Comparison of ENCODE assay signal across 8 mouse cellular contexts in genomic region chr4:107923145-107923802, GRCm38 (mm10). TPM values are rescaled to one million over a fixed set of nuclear protein-coding genes. Genes with fewer than 3 reads are reported as not detected.
DNase-seq lines count a peak whose midpoint lies in the region; ATAC-seq and TF ChIP-seq lines count a peak whose summit lies in the region.

Gene Cpt2, minus strand, starts transcription at chr4:107923610.

- no peaks in the 10 kb centered on the region for H3K9me3 ChIP-seq in erythroblast, embryonic 14.5 days (ENCODE audit: control insufficient read depth, low read length)
- H3K9me3 ChIP-seq in heart, embryonic 12.5 days (replicated peaks) = no peaks in the 10 kb centered on the region
- H3K9me3 ChIP-seq in kidney, postnatal 0 days (replicated peaks; ENCODE audit: low read length) = no peaks in the 10 kb centered on the region
- no peaks in the 10 kb centered on the region for H3K9me3 ChIP-seq in liver, embryonic 11.5 days (ENCODE audit: control insufficient read depth, low read length)
- H3K9me3 ChIP-seq in stomach, embryonic 14.5 days (ENCODE audit: control insufficient read depth, low read depth, low read length) = no peaks in the 10 kb centered on the region

- peaks cover 12% of the 10 kb centered on the region for H3K36me3 ChIP-seq in erythroblast, embryonic 14.5 days (ENCODE audit: control insufficient read depth)
- no peaks in the 10 kb centered on the region for H3K36me3 ChIP-seq in heart, embryonic 12.5 days
- no peaks in the 10 kb centered on the region for H3K36me3 ChIP-seq in kidney, postnatal 0 days (ENCODE audit: insufficient read depth, low read length)
- no peaks in the 10 kb centered on the region for H3K36me3 ChIP-seq in liver, embryonic 11.5 days (ENCODE audit: control insufficient read depth, insufficient read depth, low read length)
- H3K36me3 ChIP-seq in stomach, embryonic 14.5 days (ENCODE audit: control insufficient read depth, insufficient read depth, low read length) = no peaks in the 10 kb centered on the region

- H3K4me2 ChIP-seq in heart, embryonic 12.5 days = peak within 1 kb of the TSS; percentile 85
- peak within 1 kb of the TSS; percentile 70 for H3K4me2 ChIP-seq in kidney, postnatal 0 days (ENCODE audit: low read length)
- H3K4me2 ChIP-seq in liver, embryonic 11.5 days = peak within 1 kb of the TSS; percentile 73
- H3K4me2 ChIP-seq in stomach, embryonic 14.5 days (replicated peaks; ENCODE audit: low read depth, low read length) = peak within 1 kb of the TSS; percentile 72

- peak within 1 kb of the TSS; percentile 91 for H3K9ac ChIP-seq in heart, embryonic 12.5 days
- H3K9ac ChIP-seq in kidney, postnatal 0 days (ENCODE audit: low read depth, low read length) = peak within 1 kb of the TSS; percentile 78
- H3K9ac ChIP-seq in liver, embryonic 11.5 days (ENCODE audit: low read depth, low read length) = peak within 1 kb of the TSS; percentile 90
- peak within 1 kb of the TSS; percentile 89 for H3K9ac ChIP-seq in stomach, embryonic 14.5 days (replicated peaks; ENCODE audit: low read depth, low read length)

- H3K4me3 ChIP-seq in erythroblast, embryonic 14.5 days (replicated peaks) = peak within 1 kb of the TSS; percentile 82
- H3K4me3 ChIP-seq in heart, embryonic 12.5 days = peak within 1 kb of the TSS; percentile 83
- H3K4me3 ChIP-seq in kidney, postnatal 0 days (replicated peaks; ENCODE audit: low read depth, low read length) = peak within 1 kb of the TSS; percentile 69
- H3K4me3 ChIP-seq in liver, embryonic 11.5 days (ENCODE audit: low read depth, low read length) = peak within 1 kb of the TSS; percentile 77
- H3K4me3 ChIP-seq in stomach, embryonic 14.5 days (ENCODE audit: low read depth, low read length) = peak within 1 kb of the TSS; percentile 87

- peak; percentile 96 to 97 for DNase-seq in B cell, adult 2 months
- DNase-seq in brain, adult 2 months (ENCODE audit: low read depth, low spot score) = peak; percentile 90
- peak; percentile 98 for DNase-seq in kidney, postnatal 0 days (ENCODE audit: low spot score)
- peak; percentile 97 for DNase-seq in liver, embryonic 11.5 days (ENCODE audit: low spot score)
- peak; percentile 96 for DNase-seq in naive thymus-derived CD4-positive, alpha-beta T cell, adult 2 months (ENCODE audit: low read depth)

- H3K4me1 ChIP-seq in erythroblast, embryonic 14.5 days (ENCODE audit: control insufficient read depth) = peaks cover 53% of the 10 kb centered on the region
- peaks cover 27% of the 10 kb centered on the region for H3K4me1 ChIP-seq in heart, embryonic 12.5 days (replicated peaks)
- H3K4me1 ChIP-seq in kidney, postnatal 0 days (replicated peaks; ENCODE audit: insufficient read depth, low read length) = peaks cover 19% of the 10 kb centered on the region
- peaks cover 25% of the 10 kb centered on the region for H3K4me1 ChIP-seq in liver, embryonic 11.5 days (replicated peaks; ENCODE audit: control insufficient read depth, insufficient read depth, low read length)
- H3K4me1 ChIP-seq in stomach, embryonic 14.5 days (ENCODE audit: control insufficient read depth, insufficient read depth, low read length) = peaks cover 14% of the 10 kb centered on the region; the same call in 1 of the 2 replicates

- H3K27me3 ChIP-seq in erythroblast, embryonic 14.5 days (ENCODE audit: control insufficient read depth) = no peaks in the 10 kb centered on the region
- no peaks in the 10 kb centered on the region for H3K27me3 ChIP-seq in heart, embryonic 12.5 days (replicated peaks)
- no peaks in the 10 kb centered on the region for H3K27me3 ChIP-seq in kidney, postnatal 0 days (ENCODE audit: insufficient read depth, low read length)
- H3K27me3 ChIP-seq in liver, embryonic 11.5 days (replicated peaks; ENCODE audit: control insufficient read depth, insufficient read depth, low read length) = no peaks in the 10 kb centered on the region
- H3K27me3 ChIP-seq in stomach, embryonic 14.5 days (ENCODE audit: control insufficient read depth, insufficient read depth, low read length) = no peaks in the 10 kb centered on the region

- 2% methylated on average over 38 of the region's 38 CpGs for WGBS in heart, embryonic 12.5 days
- WGBS in kidney, postnatal 0 days = under 1% methylated on average over 38 of the region's 38 CpGs
- 1% methylated on average over 38 of the region's 38 CpGs for WGBS in liver, embryonic 11.5 days
- under 1% methylated on average over 38 of the region's 38 CpGs for WGBS in stomach, embryonic 14.5 days

- peak; percentile 98 for ATAC-seq in heart, embryonic 12.5 days (ENCODE audit: insufficient number of reproducible peaks, low FRiP score)
- ATAC-seq in kidney, postnatal 0 days (replicated peaks; ENCODE audit: low FRiP score, low read depth) = peak; percentile 94
- ATAC-seq in liver, embryonic 11.5 days (replicated peaks; ENCODE audit: low FRiP score) = peak; percentile 93
- peak; percentile 96 for ATAC-seq in stomach, embryonic 14.5 days (ENCODE audit: insufficient number of reproducible peaks, insufficient read depth, low FRiP score, low read depth)

- peak; percentile 51 for TF ChIP-seq CTCF in kidney, postnatal 0 days (IDR thresholded peaks at IDR 0.05; ENCODE audit: low read depth)

- H3K27ac ChIP-seq in heart, embryonic 12.5 days (ENCODE audit: poor library complexity, severe bottlenecking) = peak within 1 kb of the TSS; percentile 53
- H3K27ac ChIP-seq in kidney, postnatal 0 days = peak within 1 kb of the TSS; percentile 86
- peak within 1 kb of the TSS; percentile 75; the same call in 1 of the 2 replicates for H3K27ac ChIP-seq in liver, embryonic 11.5 days (ENCODE audit: low read depth, low read length)
- peak within 1 kb of the TSS; percentile 79; the same call in 1 of the 2 replicates for H3K27ac ChIP-seq in stomach, embryonic 14.5 days (ENCODE audit: low read length)

RNA-seq across cellular contexts. Expression of gene Cpt2, which starts in this region (rescaled TPM):
- polyA plus RNA-seq in erythroblast, embryonic 14.5 days (2012) = 4.9 and 6.6 TPM in 2 replicates
- 56.7 and 58.8 TPM in 2 replicates for polyA plus RNA-seq in heart, embryonic 12.5 days (2016; fragmentation: Nextera tagmentation; extraction: Ambion mirVana)
- 82.8 and 94.0 TPM in 2 replicates for polyA plus RNA-seq in kidney, postnatal 0 days (2015; fragmentation: Nextera tagmentation; extraction: Ambion mirVana)
- polyA plus RNA-seq in liver, embryonic 11.5 days (2014; fragmentation: Nextera tagmentation; extraction: Ambion mirVana) = 52.8 and 63.7 TPM in 2 replicates
- polyA plus RNA-seq in stomach, embryonic 14.5 days (2014; fragmentation: Nextera tagmentation; extraction: Ambion mirVana) = 44.2 and 48.3 TPM in 2 replicates

Comparison
In these comparisons a context has a peak if more than half of its experiments do, and no peak if none do; other contexts are left out.
1. Peak in every context shown above with its lines: DNase-seq, ATAC-seq, H3K4me3 ChIP-seq and H3K27ac ChIP-seq.